Mouse (Mus musculus): ENCODE results near the gene Nfatc2. TPM values are rescaled to one million over a fixed set of nuclear protein-coding genes. Genes with fewer than 3 reads are reported as not detected.

Nfatc2 gene
- polyA plus RNA-seq (2017; shearing (Covaris generic)), result 10 to 100 TPM; 34.6 to 72.4 TPM

GRCm38 (mm10) chr2:168601491-168602386, at the start of gene Nfatc2:
Gene Nfatc2, minus strand, starts transcription at chr2:168601657.

Other genes starting within 250 kb of the Nfatc2 start
- gene Atp9a, start 140.8 kb upstream of the Nfatc2 start, polyA plus RNA-seq (2017; shearing (Covaris generic)), result 10 to 100 TPM; 16.0 to 20.5 TPM
- under 1 TPM in 1 of 2 experiments, not detected in 1; 0.76 TPM for gene Sall4, start 166.3 kb upstream of the Nfatc2 start, polyA plus RNA-seq (2017; shearing (Covaris generic))

Measured in activated CD4-positive, CD25-positive, alpha-beta regulatory T cell (primary cell).